12 mouse cellular contexts compared by ENCODE assay signal in genomic region chr3:126723458-126723857, GRCm38 (mm10).
DNase-seq lines count a peak whose midpoint lies in the region; ATAC-seq and TF ChIP-seq lines count a peak whose summit lies in the region.
"Had no signal": no experiment of that assay in that cellular context is flagged by ENCODE, and none has a peak within 500 bp of the region (broad histone marks: within the 10 kb centered on the region; RNA-seq: fewer than 3 reads in every experiment).

No protein-coding gene starts in this region.

- TF ChIP-seq CTCF in Patski (IDR thresholded peaks at IDR 0.05), result no peak

- ATAC-seq in cerebellum, adult (ENCODE audit: insufficient number of reproducible peaks, low FRiP score, low TSS enrichment), result peak; percentile 61
- ATAC-seq in hindbrain, embryonic 14.5 days (ENCODE audit: low FRiP score), result no peak
- ATAC-seq in hindbrain, embryonic 11.5 days (ENCODE audit: low FRiP score), result no peak
- peak; percentile 78 for ATAC-seq in Patski
- ATAC-seq in heart, embryonic 13.5 days (ENCODE audit: extremely low read depth, insufficient number of reproducible peaks, low FRiP score, low TSS enrichment), result peak; percentile 46; the same call in 1 of the 2 replicates
- ATAC-seq: intestine, postnatal 0 days had no signal

- H3K9me3 ChIP-seq in hindbrain, embryonic 14.5 days (ENCODE audit: control insufficient read depth, low read length), result no peaks in the 10 kb centered on the region
- H3K9me3 ChIP-seq in hindbrain, embryonic 11.5 days (ENCODE audit: control insufficient read depth, low read length), result no peaks in the 10 kb centered on the region
- H3K9me3 ChIP-seq in heart, embryonic 13.5 days, result no peaks in the 10 kb centered on the region

- H3K27ac ChIP-seq in hindbrain, embryonic 14.5 days, result peak overlapping the region; percentile 51; the same call in 1 of the 2 replicates
- H3K27ac ChIP-seq in hindbrain, embryonic 11.5 days (ENCODE audit: low read depth, low read length), result no peak overlapping the region
- peak overlapping the region; percentile 91 for H3K27ac ChIP-seq in heart, embryonic 13.5 days (replicated peaks)
- H3K27ac ChIP-seq: liver, embryonic 14.5 days had no signal

- H3K4me3 ChIP-seq in hindbrain, embryonic 14.5 days (replicated peaks; ENCODE audit: low read length), result no peak overlapping the region
- H3K4me3 ChIP-seq in hindbrain, embryonic 11.5 days (ENCODE audit: low read depth, low read length), result no peak overlapping the region
- no peak overlapping the region for H3K4me3 ChIP-seq in heart, embryonic 13.5 days

- POLR2A ChIA-PET in Patski (lab: Charles Lee), result interaction anchor here (0.6 to 1.2 kb wide), 3 partner anchors 9 to 127 kb away, joined by 3 to 4 read pairs (median 3); no protein-coding TSS in a partner anchor

- H3K36me3 ChIP-seq in hindbrain, embryonic 14.5 days (replicated peaks; ENCODE audit: control insufficient read depth, insufficient read depth), result no peaks in the 10 kb centered on the region
- no peaks in the 10 kb centered on the region for H3K36me3 ChIP-seq in hindbrain, embryonic 11.5 days (ENCODE audit: control insufficient read depth, insufficient read depth, low read length)
- H3K36me3 ChIP-seq in heart, embryonic 13.5 days, result no peaks in the 10 kb centered on the region

- H3K9ac ChIP-seq in hindbrain, embryonic 14.5 days, result no peak overlapping the region
- no peak overlapping the region for H3K9ac ChIP-seq in hindbrain, embryonic 11.5 days (ENCODE audit: low read depth, low read length)
- H3K9ac ChIP-seq in heart, embryonic 13.5 days, result peak overlapping the region; percentile 37; the same call in 1 of the 2 replicates
- H3K9ac ChIP-seq: liver, embryonic 14.5 days had no signal

- in situ Hi-C loops in Patski (cut with MboI; ENCODE audit: low pct_unique_long_range_greater_than_20kb), result no loop called here

- no peaks in the 10 kb centered on the region for H3K27me3 ChIP-seq in hindbrain, embryonic 14.5 days (ENCODE audit: control insufficient read depth, insufficient read depth, low read length)
- H3K27me3 ChIP-seq in hindbrain, embryonic 11.5 days (ENCODE audit: control insufficient read depth, insufficient read depth, low read length), result no peaks in the 10 kb centered on the region
- H3K27me3 ChIP-seq in Patski, result no peaks in the 10 kb centered on the region
- H3K27me3 ChIP-seq in heart, embryonic 13.5 days (replicated peaks), result no peaks in the 10 kb centered on the region

- 73% methylated on average over 5 of the region's 5 CpGs for WGBS in hindbrain, embryonic 14.5 days
- 77% methylated on average over 5 of the region's 5 CpGs for WGBS in hindbrain, embryonic 11.5 days
- WGBS in heart, embryonic 13.5 days, result 40% methylated on average over 5 of the region's 5 CpGs

- H3K4me1 ChIP-seq in hindbrain, embryonic 14.5 days (replicated peaks; ENCODE audit: control insufficient read depth, insufficient read depth, low read length), result no peaks in the 10 kb centered on the region
- H3K4me1 ChIP-seq in hindbrain, embryonic 11.5 days (replicated peaks; ENCODE audit: control insufficient read depth, insufficient read depth, low read length), result no peaks in the 10 kb centered on the region
- H3K4me1 ChIP-seq in heart, embryonic 13.5 days, result peaks cover 42% of the 10 kb centered on the region

- DNase-seq in cerebellum, postnatal 4 days (ENCODE audit: low spot score in 2 of 2), result no peak
- DNase-seq in hindbrain, embryonic 14.5 days (ENCODE audit: low spot score), result no peak
- no peak for DNase-seq in hindbrain, embryonic 11.5 days (ENCODE audit: low spot score)
- no peak for DNase-seq in Patski (ENCODE audit: low read depth, low spot score)
- no peak for DNase-seq in urinary bladder, adult 2 months (ENCODE audit: low spot score)
- no peak for DNase-seq in kidney, adult 11 months
- DNase-seq: gastrocnemius, postnatal 25 days; lung, postnatal 4 days had no signal

- no peak overlapping the region for H3K4me2 ChIP-seq in hindbrain, embryonic 14.5 days (replicated peaks)
- no peak overlapping the region for H3K4me2 ChIP-seq in hindbrain, embryonic 11.5 days (replicated peaks; ENCODE audit: low read depth, low read length)
- H3K4me2 ChIP-seq in heart, embryonic 13.5 days, result peak overlapping the region; percentile 22

- CTCF ChIA-PET in Patski (lab: Charles Lee), result interaction anchor here (1.0 to 2.3 kb wide), 10 partner anchors 9 to 180 kb away, joined by 3 to 9 read pairs (median 4); partner anchors contain the start of gene Camk2d

Comparison
In these comparisons a context has a peak if more than half of its experiments do, and no peak if none do; other contexts are left out.
1. ATAC-seq: peak in cerebellum, adult (single experiment), Patski (single experiment) and heart, embryonic 13.5 days (single experiment); none in hindbrain, embryonic 14.5 days (single experiment) and hindbrain, embryonic 11.5 days (single experiment).